Mouse (Mus musculus): Measurements from ENCODE around the gene Cd86.
A peak's percentile ranks its signal among the peaks of the same experiment; 100 is the strongest.

Gene Cd86

GRCm38 (mm10) chr16:36596671-36597410 lies 69.0 kb downstream of the Cd86 start:
- DNase-seq (ENCODE audit: low spot score) = no peak

- DNase-seq (ENCODE audit: low spot score) = no peak
These were observed 76.0 kb downstream of the Cd86 start for GRCm38 (mm10) chr16:36589898-36590297.

- no peak for DNase-seq (ENCODE audit: low spot score)
These were observed 77.9 kb downstream of the Cd86 start for GRCm38 (mm10) chr16:36587971-36588370.

DNA sequence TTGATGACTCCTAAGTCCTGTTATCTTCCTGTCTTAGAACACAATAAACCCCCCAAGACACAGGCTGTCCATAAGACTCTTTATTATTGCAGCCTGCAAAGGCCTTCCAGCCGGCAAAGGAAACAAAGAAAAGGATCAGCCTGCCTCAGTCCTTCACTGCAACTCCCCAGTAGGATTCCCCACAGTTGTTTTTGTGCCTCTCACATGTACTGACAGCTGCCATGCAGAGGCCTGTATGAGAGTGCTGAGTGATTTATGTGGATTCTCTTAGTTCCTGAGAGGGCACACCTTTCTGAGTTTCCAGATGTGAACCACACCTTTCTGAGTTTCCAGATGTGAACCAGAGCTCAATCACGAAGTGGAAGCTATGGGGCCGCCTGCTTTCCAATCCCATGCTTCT lies 83.8 kb downstream of the Cd86 start:
- no peak for DNase-seq (ENCODE audit: low spot score)

GRCm38 (mm10) chr16:36571942-36572341 lies 93.9 kb downstream of the Cd86 start:
- DNase-seq (ENCODE audit: low spot score) = no peak

DNA sequence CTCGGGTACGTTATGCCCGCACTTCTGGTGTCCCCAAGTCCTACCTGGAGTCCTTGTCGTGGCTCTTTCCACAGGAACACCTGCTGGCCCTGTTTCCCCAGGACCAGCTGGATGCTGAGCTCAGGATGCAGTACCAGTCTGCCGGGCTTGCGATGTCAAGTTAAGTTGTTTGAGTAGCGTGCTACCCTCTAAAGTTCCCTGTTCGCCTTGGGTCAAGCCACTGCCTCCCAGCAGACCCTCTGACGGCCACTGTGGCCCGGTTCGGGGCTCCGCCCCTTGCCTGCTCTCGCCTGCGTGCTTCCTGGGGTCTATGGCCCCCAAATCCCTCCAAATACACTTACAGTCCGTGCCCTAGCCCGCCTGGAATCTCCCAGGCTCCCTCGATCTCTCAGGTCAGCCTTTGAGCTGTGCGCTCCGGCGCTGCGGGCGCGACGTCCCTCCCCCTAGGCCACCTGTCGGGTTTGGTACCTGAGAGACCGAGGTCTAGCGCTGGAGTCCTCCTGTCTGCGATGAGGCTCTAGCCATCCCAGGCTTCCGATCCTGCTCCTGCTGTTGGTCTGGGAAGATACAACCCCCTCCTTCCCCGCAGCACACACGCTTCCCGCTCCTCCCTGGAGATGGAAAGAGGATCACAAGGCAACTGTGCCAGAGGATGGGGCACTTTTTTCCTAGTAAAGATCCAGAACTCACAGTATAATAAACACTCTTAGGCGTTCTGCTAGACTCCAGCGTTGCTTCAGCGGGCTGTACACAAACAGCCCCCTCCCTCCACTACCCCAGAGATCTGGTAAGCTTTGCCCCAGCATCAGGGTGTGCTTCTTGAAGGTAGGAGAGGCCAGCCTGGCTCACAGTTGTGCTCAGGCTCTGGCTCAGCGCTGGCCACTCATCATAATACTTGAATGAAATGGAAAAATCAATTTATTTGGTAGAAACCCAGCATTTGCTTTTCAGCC lies 104.2 kb downstream of the Cd86 start, which contains the start of gene Casr:
Casr (minus strand) TSS at position 756 of the 953 bp plus-strand sequence.
- peak; percentile 27 for DNase-seq (ENCODE audit: low spot score)

DNA sequence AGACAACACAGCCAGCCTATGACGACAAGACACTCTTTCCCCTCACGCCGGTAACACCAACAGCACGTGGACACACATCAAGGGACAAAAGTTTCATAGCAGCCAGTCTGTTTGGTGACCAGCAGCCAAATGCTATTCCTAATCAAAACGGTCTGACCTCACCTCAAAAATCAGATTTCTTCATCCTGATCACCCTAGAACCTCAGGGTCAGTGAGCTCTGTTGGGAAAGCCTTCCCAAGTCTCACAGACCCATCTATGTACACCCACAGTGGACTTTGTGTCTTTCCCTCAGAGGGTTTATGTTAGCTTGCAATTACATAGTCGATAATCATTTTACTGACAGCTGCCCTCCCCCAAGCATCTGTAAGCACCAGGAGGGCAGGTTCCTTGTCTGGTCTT lies 106.3 kb downstream of the Cd86 start:
- no peak for DNase-seq (ENCODE audit: low spot score)

- no peak for DNase-seq (ENCODE audit: low spot score)
These were observed 110.2 kb downstream of the Cd86 start for GRCm38 (mm10) chr16:36555672-36556165.
